Mouse (Mus musculus): Measurements from ENCODE around the gene Fip1l1.
A peak's percentile ranks its signal among the peaks of the same experiment; 100 is the strongest.

Fip1l1 gene

DNA sequence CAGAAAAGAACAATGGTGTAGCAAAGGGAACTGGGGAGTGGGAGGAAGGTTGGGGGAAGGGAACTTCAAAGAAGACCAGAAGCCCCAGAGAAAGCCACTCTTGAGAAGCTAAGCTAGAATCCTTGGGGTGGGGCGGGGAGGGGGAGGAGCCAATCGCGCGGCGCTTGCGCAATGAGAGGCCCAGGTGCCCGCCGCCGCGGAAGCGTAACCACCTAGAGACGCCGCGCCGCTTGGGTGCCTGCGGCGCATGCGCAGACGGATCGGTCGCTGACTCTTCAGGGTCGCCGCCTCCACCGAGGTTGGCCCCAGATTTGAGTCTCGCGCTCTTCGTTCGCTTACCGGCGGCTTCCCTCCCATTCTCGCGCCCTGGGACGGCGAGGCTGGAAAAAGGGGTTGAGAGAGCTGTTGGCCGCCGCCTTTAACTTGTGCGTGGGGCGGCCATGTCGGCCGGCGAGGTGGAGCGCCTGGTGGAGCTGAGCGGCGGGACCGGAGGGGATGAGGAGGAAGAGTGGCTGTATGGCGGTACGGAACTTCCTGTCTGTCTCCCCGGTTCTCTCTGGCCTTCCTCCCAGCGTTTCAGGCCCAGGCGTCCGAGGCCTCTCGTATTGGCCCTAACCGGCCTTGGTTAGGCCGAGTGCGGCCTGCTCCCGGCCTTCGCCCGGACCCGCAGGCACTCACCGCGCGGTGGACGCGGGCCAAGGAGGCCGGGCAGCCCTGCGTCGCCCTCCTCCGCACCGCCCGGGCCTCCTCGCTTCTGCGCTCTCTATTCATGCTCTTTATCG is at the start of gene Fip1l1:
Fip1l1 (plus strand) TSS at position 210 of the 782 bp plus-strand sequence.
- DNase-seq = peak; percentile 92

DNA sequence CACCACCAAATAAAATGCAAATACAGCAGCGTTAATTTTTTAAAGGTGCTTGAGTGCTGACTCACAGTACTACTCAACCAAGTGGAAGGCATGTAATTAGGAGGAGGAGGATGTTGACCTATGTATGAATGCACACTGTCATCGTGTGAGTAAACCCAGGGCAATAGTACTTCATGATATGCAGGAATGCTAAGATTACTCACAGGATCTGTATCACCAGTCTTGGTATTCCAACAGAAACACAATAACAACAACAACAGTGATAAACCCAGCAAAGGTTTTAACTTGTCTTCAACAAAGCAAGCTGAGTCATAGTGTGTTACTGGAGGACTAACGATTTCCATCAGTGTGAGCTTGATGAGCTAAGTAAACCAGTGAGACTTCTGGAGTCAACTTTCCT is 42.5 kb upstream of the Fip1l1 start:
- no peak for DNase-seq

DNA sequence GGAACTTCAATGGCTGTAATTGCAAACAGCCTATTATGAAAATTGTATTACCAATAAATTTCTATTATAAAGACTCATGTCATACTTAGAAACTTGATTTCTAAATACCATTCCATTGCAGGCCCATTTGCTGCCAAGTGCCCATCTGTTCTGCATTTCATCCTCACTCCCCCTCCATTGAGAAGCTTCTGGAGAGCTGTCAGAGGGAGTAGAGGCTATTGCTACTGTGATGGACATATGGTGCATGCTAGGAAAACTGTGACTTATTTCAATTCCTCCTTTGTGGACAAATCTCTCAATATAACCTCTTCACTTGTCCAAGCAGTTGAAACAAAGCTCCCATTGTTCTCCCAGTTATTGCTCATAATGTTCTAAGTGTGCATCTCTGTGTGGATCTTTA is 23.6 kb upstream of the Fip1l1 start:
- peak; percentile 5 for DNase-seq

- DNase-seq = no peak
These were observed 8.2 kb upstream of the Fip1l1 start for GRCm38 (mm10) chr5:74527025-74527424.

DNA sequence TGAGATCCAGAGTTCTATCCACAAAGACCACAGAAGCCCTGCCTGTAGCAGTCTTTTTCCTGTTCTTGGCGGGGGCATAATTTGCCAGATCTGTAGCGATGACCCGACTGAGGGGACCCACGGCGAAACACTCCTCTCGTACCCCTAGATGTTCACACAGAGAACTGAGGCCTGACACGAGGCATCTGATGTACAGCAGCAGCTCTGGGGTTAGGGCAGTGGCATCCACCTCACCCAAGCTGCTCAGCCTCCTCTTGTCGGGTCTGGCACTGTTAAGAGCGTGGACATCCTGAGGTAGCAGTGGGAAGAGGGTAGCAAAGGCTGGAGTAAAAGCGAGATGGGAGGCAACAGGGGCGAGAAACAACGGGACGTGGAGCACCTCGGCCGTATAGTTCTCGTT is 4.5 kb upstream of the Fip1l1 start:
- no peak for DNase-seq

DNA sequence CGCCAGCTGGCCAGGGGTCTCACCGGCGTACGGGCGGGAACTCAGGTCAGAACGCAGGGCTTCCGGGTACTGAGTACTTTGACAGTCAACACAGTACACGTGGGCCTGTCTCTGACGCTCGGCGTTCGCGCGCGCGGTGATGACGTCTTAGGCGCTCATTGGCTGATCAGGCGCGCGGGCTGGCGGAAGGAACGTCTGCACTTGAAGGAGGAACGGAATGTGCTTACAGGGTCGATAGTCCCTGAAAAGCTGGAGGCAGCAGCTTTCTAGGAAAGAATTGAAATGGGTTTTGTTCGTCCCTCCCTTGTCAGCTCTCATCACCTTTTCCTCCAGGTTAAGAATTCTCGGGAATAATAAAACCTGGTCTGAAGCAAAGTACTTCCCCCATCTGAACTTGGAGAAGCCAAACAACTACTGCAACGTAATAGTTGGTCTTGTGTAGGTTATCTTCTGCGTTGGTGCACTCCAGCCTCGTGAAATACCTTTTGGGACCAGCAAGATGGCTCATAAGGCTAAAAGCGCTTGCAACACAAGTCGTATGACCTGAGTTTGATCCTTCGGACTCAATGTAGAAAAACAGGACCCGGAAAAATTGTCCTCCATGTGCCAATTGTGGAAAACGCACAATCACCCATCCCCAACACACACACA is 3.5 kb upstream of the Fip1l1 start, which contains the start of gene Scfd2:
Scfd2 (minus strand) TSS at position 130 of the 651 bp plus-strand sequence.
- DNase-seq = peak; percentile 97

DNA sequence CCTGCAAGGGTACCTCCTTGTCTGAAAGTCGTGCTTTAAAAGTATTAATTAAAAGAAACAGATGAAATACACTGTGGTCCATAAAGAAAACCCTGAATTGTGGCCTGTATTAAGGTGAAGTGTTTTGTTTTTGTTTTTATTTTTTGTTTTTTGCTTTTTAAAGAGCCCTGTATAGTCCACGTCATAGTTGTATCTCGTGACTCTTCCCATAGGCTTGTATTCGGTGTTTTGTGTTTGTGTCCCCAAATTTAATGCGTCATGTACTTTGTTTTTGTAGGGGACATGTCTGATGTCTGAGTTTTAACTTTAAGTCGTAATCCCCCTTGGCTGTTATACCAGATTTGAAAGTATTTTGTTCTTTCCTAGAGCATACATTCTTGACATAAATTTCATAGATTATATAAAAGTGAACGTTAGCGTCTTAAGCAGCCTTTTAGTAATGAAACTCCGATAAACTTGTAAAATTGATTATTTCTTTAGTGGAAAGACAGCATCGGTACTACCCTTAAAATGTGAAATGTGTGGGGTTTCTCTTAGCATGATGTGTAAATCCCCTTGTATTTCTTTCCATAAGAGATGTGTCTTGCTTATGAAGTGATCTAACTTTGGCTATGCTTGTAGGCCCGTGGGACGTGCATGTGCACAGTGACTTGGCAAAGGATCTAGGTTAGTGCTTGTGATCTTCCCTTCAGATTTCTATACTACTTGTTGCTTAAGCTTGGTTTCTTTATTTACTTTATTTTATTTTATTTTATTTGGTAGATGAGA is 1.1 kb downstream of the Fip1l1 start:
- DNase-seq = peak; percentile 5

- no peak for DNase-seq
These were observed 10.4 kb downstream of the Fip1l1 start for GRCm38 (mm10) chr5:74545606-74546005.

- DNase-seq = peak; percentile 29
These were observed 14.3 kb downstream of the Fip1l1 start for GRCm38 (mm10) chr5:74549566-74549965.

GRCm38 (mm10) chr5:74561151-74561550 is 25.9 kb downstream of the Fip1l1 start:
- no peak for DNase-seq

DNA sequence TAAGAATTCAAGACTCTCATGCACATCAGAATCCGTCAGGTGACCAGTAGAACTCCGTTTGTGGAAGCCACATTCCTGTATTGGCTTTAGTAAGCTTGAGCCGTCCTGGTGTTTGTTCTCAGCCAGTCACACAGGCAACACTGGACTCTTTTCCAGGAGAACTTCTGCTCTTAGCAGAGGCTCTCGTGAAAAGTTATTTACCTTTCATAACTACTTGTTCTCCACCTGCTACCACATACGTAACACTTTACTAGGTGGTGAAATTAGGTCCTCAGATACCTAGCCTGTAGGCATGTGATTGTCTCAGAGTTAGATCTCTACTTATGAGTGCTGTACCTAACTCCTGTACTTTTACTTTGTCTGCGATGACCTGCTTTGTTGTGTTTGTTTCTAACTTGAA is 36.5 kb downstream of the Fip1l1 start:
- DNase-seq = no peak

DNA sequence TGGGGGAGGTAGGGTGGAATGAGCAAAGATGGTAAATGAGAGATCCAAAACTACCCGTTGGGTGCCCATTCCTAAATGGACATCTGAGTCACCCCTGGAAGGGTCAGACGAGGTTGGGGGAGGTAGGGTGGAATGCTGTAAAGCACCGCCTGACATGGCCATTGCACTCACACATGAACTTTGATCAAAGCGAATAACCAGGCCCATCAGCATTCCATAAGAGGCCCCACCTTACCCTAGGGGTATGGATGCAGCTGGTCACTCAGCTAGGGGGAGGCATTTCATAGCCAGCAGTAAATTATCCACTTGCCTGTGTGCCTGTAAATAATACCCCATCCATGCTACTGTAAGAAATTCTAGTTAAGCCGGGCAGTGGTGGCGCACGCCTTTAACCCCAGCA is 53.9 kb downstream of the Fip1l1 start:
- DNase-seq = no peak

DNA sequence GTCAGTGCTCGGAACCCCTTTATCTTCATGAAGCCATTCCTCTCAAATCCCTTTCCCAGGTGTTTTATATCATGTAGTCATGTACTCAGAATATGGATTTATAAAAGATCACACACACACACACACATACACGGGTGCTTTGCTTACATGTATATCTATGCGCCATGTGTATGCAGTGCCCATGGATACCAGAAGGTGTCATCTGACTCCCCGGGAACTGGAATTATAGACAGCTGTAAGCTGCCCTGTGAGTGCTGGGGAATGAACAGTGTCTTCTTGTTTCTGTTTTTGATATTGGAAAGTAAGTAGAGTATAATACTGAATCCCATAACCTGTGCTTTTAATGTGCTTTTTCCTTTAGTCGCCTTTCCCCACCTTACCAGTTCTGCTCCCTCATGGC is 56.2 kb downstream of the Fip1l1 start:
- DNase-seq = no peak

GRCm38 (mm10) chr5:74593147-74593546 is 57.9 kb downstream of the Fip1l1 start:
- no peak for DNase-seq

GRCm38 (mm10) chr5:74600010-74600409 is 64.8 kb downstream of the Fip1l1 start:
- no peak for DNase-seq

DNA sequence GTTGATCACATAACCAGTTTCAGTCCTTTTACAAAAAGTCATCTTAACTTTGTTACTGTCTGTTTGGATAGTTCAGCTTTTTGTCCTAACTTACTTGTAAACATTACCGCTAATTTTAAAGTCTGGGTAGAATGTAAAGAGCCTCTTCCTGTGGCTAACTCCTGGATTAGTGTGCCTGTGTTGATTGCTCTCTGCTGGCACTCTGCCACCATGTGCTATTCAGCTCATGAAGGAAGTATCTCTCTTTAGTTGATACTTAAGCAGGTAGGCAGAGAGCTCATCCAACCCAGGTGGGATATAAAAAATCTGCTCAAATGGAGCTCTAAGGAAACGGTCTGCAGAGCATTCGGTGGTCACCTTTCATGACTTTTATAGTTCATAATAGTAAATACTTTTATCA is 65.9 kb downstream of the Fip1l1 start:
- no peak for DNase-seq

- no peak for DNase-seq
These were observed 66.7 kb downstream of the Fip1l1 start for GRCm38 (mm10) chr5:74601965-74602364.

DNA sequence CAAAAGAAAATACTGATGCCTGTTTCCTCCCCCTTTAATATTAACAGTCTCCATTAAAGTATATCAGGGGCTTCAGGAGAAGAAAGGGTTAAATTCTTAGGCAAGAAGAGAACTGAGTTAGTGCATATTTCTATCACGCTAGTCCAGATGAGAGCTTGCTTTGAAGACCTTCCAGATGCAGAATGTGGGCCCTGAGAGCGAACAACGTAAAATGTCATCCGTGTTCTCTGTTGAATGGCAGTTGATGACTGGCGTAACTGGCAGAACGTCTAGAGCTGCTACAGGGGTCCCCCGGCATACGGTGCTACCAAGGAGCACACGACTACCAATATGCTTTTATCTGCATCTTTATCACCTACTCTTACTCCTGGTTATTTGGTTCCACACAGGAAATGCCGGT is 67.1 kb downstream of the Fip1l1 start:
- DNase-seq = no peak

DNA sequence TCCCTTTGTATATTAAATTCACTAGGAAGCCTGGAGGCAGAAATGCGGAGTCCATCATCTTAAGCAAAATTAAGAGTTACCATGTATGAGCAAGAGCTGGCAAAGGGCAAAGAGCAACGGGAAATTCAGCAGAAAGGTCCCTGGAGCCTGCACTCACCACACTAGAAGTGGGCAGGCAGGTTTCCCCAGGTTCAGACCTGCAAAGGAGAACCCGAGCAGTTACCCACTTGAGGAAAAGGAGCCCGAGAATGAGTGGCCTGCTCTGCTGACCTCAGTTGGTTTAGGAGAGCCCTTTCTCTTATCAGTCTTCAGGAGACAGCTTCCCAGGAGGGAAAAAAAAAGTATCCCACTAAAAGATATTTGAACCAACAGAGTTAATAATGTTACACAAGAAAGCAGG is 68.1 kb downstream of the Fip1l1 start:
- no peak for DNase-seq

- no peak for DNase-seq
These were observed 71.0 kb downstream of the Fip1l1 start for GRCm38 (mm10) chr5:74606213-74606612.

GRCm38 (mm10) chr5:74610511-74610910 is 75.3 kb downstream of the Fip1l1 start:
- DNase-seq = no peak

GRCm38 (mm10) chr5:74612713-74613112 is 77.5 kb downstream of the Fip1l1 start:
- DNase-seq = no peak

GRCm38 (mm10) chr5:74613491-74614151 is 78.4 kb downstream of the Fip1l1 start:
- DNase-seq = no peak

Data from right cerebral cortex, adult 18-20 months (tissue).